Mouse (Mus musculus) induced T-regulatory cell, adult 2 months (primary cell): ENCODE measurements at regions not wholly inside any gene's neighbourhood (a gene's known extent, or its start where the extent isn't known, plus 50 kb on each side); places are given as distances from the start of the nearest gene placed in this dataset.

ENCODE experiments used
- DNase-seq: peaks from one replicate; pipeline ENCODE4 v3.0.0-alpha.2; 2012; ENCODE audit warnings: low read depth

DNA sequence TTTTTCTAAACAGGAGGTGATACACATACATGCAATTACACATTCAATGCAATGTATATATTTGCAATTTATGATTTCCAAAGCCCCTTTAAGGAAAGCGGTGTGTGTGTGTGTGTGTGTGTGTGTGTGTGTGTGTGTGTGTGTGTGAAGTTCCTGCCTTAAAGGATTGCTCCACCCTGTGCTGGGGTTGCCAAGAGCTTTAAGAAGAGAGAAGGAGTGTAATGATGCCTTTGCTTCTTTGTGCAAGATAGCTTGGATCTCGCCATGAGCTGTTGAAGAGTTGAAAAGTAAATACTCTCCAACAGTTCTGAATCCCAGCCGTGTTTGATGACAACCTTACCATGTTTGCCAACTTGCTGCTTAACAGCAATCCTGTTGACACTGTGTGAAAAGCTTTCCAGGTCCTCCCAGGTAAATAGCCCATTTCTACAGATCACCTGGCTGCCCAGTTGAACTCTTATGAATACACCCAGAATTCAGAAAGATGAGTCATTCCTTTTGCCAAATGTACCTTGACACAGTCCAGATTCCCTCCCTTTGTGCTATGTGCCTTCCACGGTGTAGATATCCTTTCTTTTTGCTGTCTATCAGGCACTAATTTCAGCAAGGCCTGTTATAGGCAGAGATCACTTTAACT lies 216.3 kb downstream of the Ikzf2 start:
- DNase-seq, result no peak

DNA sequence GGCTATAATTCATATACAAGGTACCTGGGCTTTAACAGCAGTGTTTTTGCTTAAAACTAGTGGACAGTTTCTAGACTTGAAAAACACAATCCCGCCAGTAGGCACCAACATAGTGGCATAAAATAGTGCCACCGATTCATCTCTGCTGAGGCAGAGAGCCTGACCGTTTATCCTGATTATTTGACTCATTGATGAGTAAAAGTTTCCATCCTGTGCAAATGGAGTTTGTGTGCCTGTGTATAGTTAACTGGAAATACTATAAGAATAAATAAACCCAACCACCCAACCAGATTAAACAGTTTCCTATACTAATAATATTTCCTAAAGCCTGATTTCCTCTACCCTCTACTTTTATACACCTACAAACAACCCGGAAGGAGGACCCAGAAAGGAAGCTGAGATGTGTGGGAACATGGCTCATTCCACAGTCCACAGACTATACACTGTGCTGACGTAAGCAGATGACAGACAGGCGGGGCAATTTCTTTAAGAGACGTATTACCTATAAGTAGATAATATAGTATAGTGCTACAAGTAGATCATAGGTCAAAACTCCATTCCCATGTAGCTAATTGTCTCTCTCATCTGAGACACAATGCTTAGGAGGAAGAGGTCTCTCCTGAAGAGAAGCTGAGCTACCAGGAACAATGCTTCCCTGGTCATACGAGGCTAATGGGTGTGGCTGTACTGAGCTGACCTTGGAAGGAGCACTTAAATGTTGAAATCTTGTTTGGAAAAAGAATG lies 217.7 kb downstream of the Ikzf2 start:
- peak; percentile 23 for DNase-seq

DNA sequence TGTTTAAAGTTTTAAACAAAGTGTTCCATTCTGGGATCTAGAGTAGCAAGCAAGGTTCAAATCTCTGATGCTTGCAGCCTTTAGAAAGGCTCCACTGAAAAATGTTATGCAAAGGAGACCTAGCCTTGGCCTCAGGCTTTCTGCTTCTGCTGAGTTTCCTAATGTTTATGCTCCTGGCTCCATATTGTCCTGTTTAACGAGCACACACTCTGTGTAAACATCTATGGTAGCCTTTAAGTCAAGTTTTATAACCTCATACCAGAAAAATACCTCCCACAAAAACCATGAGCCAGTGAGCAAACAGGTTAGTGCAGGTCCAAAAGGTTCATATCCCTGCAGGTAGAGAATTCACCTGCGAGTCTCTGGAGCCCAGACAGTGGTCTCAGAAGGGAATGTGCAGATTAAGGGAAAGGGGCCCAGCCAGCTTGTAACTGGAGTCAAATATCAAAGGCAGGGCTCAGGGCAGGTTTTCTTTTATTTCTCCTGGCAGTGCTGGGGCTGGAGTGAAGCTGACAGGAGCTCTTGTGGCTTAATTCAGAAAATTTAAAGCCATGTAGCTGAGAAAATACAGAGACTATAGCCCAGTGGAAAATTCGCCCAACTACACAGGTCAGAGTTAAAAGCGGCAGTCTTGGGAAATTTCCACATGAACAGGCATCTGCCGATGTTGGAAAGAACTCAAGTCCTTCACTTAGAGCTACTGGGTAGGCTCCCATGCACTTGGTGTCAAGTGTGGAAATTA lies 220.3 kb downstream of the Ikzf2 start:
- DNase-seq, result no peak

DNA sequence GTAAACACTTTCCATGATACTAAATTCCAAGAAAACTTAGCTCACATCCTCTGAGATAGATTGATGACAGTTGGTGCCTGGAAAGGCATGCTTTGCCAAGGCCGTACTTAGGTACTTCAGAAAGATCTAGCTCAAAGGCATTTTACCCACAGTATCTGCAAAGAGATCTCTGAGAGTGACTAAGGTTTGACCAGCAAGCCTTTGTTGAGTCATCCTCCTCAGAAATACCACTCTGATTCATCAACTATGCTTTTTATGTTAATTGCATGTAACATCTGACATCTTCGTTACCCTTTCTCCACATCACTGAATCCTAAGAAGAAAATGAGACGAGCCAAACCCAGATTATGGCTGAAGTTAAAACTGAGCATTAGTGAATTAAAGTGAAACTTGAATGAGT lies 225.9 kb downstream of the Ikzf2 start:
- DNase-seq, result peak; percentile 40

DNA sequence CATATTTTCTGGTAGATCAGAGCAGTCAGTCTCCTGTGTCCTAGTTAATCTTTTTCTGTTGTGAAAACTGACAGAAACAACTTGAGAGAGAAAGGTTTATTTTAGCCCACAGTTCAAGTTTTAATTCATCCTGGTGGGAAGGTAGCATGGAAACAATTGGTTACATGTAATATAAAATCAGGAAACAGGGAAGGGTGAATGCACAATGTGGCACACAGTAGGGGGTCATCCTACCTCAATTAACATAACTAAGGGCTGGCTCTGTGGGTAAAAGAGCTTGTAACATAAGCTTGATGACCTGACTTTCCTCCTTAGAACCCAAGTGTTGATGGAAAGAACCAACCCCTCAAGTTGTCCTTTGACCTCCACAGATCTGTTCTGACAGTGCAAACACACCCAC lies 227.1 kb downstream of the Ikzf2 start:
- no peak for DNase-seq

DNA sequence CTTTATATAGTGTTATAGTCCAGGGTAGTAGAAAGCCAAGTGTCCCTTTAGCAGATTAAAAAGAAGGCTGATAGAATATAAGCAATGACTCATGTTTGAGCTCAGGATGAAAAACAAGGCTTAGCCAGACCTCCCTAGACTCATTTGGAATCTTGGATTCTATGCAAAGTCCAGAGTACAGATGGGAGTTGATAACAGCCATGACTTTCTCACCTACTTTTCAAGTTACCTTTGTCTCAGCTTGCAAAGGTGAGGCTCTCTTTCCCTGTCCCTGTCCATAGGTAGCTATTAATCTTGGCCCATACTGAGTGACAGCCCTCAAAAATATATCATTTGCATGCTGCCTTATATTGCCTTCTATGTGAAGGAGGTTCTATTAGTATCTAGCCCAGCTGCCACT lies 229.6 kb downstream of the Ikzf2 start:
- no peak for DNase-seq

DNA sequence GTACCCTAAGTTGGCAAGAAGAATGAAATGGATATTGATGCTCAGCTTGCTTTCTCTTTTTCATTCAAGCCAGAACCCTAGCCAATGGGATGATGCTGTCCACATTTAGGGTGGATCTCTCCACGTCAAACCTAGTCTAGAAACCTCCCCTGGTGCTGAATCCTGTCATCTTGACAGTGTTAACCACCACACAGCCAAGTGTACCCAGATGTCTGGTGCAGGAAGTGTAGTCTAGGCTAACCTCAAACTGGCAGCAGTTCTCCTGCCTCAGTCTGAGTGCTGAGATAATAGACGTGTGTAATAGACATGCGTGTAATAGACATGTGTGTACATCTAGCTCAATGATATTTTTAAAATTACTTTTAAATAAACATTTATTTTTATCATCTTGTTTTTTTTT lies 233.1 kb downstream of the Ikzf2 start:
- peak; percentile 16 for DNase-seq

DNA sequence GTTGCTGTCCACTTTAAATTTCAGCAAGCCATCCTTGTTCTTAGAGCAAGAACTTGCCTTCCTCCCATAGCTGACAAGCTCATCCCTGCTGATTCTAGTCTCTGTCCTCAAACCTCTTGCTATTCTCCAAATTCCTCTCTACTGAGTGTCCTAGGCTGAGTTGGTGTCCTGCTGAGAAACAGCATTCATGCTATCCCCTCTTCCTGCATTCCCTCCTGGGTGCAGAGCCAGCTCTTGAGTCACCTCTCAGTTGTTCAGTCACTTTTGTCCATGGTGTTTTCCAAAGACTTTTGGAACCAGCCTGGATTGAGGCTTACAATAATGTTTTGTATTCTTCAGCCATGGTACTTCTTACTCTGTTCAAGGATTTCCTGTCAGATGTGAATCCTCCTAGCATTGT lies 234.1 kb downstream of the Ikzf2 start:
- no peak for DNase-seq

DNA sequence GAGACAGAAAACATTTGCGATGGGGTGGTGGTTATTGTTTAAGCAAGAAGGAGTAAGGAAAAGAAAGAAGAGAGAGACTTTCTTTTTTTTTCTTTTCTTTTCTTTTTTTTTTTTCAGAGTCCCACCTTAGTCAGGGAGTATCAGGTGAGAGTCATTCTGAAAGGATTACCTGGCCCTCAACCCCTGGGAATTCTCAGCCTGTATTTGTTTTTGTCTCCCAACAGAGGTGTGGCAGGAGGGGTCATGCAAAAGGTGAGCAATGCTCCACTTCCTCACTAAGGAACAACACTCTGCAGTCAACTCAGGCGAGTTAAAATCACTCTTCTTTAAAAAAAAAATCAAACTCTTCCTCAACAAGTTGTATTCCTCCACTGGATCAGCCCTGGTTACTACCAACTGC lies 236.6 kb downstream of the Ikzf2 start:
- no peak for DNase-seq

DNA sequence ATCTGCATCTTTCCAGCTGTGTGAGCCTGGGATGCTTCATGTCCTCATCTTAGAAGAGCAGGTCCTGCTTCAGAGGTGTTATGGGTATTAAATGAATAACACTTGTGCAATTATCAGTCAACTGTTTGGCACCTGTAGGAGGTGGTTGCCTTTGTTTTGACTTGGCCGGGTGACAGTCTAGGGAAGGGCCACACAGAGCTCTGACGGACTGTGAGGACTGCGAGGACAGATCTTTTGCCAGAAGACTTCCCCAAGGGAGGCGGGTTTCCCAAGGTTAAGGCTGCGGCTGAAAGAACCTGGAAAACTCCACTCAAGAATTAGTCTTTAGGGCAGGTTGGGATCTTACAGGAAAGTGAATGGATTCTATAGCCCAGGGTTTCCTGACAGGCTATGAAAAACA lies 239.8 kb downstream of the Ikzf2 start:
- no peak for DNase-seq

DNA sequence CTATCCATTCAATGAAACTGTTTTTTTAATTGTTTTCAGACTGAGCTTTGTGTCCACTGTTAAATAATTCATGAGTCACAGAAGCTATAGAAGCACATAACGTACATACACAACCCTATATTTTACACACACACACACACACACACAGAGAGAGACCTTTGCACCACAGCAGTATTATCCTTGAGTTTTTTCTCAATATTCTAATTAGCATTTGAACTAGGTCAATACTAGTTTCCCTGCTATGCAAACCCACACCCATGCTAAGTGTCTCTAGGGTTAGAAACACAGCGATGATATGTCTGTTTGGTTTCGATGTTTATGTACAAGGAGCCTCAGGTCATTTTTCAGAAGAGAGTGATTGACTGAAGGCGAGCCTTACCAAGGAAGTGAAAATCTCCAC lies 242.3 kb downstream of the Ikzf2 start:
- DNase-seq, result no peak

DNA sequence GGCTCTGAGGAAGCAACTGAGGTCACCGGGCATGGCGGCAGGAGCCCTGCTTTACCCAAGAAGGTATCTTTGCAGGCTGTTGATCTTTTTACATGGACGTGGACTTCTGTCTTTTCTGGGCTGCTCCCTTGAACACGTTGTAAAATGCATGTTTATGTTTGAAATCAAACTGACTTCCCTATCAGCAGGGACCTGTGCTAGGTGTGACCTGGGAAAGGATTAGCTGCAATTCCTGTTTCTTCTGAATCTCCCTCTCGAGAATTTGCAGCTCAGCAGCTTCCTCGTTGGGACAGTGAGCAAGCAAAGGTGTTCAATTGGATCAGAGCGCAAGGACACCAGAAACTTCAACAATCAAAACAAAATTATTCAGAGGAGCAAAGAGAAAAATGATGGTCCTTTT lies 243.6 kb downstream of the Ikzf2 start:
- no peak for DNase-seq

DNA sequence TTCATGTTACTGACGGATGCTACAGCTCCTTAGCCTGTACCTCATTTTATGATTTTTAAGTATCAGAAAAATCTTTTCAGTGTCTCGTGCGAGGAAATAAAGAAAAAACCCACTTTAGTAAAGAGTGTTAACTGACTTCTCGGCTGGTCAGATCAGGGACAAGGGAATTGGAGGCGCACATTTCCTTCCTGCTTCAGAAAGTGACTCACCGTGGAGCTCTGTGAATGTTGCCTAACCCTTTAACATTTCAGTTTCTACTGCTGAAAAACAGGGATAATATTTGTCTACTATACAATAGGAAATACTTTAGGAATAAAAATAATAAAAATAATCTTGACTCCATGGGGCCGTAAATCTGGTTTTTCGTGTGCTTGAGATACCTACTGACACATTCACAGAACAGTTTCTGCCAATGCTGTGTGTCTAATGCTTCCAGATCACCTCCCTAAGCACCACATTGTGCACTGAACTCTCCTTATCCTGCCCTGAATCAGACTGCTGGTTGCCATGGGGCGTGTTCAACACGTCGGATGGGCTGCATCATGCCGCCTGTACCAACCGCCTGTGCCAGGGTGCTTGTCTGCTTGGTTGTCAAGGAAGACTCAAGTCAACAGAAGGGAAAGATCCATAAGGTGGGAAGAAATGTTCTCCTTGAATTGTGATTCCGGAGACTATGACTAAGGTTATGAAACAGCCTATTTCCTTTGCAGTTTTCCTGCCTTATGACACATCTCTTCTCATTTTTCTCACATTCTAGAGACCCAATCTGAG lies 246.3 kb downstream of the Ikzf2 start:
- DNase-seq, result no peak

DNA sequence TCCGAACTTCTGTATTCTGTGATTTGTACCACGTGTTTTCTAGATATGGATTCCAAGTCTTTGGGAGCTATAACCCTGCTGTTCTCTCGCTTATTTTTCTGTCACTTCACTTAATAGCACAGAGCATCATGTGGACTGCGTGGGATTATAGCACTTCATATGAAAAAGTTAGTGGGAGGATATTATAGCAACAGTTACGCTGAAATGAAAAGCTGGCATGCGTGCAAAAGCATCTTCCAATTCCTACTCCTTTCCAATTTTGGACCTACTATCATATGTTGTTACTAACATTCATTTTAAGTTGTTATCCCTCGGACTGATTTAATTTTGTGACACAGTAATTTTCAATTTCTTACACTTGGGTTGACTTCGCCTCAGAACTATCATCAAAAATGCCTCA lies 250.0 kb downstream of the Ikzf2 start:
- no peak for DNase-seq

DNA sequence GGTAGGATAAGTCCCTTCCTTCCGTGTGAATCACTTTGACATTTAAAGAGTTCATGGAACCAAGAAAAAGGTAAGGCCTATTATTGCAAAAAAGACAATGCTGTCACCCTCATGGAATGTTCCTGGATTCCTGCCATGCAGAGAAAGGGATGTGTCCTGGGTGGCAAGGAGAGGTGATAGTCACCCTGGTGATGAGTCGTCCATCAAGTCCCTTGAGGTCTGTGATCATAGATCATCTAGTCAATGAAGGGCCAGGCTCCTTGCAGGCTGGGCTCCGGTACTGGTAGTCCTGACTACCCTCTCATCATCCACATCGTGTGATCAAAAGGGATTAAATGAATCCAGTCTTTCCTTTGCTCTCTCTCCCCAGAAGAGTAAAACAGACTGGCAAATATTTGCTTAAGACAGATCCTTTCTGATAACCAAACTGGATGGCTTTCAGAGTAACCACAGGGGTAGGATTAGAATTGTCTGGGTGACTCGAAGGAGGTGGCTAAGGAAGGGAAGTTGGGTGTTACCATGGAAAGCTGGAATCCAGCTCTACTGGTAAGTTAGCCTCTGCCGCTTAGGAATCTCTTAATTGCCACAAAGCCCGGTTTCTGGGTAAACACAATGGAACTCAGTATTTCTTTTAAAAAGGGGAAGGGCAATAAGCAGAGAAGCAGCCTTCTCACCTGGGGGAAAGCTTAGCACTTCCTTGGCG lies 253.2 kb downstream of the Ikzf2 start:
- DNase-seq, result no peak

DNA sequence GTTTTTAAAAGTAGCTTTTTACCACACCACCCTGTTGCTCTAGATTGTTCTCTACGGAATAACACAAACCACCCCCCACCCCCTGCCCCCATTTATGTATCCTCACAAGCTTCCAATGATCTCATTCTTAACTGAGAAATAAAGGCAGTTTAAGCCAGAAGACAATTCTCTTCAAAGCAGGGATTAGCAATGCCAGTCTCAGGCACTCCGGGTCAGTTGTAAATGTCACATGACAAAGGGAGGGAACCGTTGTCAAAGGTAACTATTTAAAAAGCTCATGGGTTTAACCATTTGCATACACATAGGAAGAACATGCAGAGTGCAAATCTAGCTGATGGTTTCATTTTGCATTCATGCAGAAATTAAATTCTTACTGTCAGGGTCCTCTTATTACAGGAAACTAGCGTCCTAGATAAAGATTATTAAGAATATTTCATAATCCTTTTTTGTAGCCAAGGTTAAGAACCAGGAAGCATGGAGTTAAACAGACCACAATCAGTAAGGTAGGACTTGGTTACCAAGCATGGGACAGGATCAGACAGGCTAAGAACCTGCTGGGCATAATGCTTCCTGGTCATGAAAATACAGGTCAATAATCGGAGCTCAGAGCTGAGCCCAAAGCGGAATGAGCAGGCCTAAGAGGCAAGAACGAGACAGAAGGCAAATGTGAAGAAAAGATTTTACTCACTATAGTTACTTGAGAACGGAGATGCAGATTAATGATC lies 256.2 kb downstream of the Ikzf2 start:
- no peak for DNase-seq

DNA sequence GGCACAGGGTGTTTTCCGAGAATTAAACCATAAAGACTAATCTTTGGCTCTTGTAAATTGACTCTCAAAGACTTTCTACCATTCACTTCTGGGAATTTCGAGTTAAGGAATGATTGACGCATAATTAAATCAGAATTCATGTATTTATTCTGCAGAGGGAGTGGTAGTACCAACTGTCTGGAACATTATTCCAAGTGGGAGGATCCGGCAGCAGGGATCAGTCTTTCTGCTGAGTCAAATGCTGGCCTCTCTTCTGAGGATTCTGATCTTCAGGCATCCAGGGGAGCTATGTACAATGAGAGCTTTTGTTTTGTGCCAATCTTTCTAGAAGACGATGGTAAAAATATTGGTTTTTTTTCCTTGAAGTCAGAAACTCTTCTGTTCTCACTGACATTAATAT lies 257.4 kb downstream of the Ikzf2 start:
- DNase-seq, result no peak

DNA sequence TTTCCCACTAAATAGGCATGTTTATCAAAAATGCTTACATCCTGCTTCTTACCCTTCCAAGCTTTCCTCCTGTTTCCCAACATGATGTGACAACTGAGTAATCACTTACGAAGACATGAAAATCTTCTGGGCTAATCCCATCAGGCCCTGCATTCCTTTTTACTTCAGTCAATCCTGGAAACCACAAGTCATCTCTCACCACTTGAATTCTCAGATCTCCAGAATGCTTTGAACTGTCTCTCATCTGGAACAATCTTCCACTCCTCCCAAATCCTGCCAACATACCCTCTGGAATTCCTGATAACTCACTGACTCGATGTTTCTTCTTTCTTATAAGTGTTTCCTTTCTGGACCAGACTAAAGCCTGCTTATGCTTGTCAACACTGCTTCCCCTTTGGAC lies 289.4 kb downstream of the Ikzf2 start:
- DNase-seq, result no peak

DNA sequence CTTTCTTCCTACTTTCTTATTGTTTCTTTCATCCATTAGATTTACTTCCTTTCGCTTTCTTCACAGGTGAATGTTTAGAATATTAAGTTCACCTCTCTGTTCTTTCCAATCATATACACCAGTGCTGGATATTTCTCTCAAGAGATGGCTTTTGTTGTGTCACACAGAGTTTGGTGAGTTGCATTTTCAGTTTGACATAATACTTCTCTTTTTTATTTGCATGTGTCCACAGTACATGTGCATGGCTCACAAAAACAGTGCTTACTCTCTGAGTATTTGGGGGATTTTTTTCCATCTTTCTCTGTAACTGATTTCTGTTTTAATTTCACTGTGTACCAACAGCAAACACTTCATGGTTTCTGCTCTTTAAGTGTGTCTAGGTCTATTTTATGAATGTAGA lies 274.5 kb upstream of the Erbb4 start:
- no peak for DNase-seq

DNA sequence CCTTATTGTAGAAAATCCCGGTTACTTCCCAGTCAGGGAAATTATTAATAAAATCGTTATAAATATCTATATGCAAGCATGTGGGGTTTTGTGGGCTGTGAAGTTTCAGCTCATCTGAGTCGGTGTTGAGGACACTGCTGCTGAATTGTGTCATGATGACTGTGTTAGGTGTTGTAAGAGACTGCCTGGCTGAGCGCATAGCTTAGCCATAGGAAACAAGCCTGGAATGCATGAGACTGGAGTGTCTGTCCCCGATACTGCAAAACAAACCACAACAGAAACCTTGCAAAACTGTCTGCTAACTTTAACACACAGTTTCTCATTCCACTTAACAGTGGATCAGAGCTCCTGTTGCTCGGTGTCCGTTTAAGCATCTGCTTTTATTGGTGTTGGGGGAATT lies 271.9 kb upstream of the Erbb4 start:
- DNase-seq, result no peak
